Mouse (Mus musculus): ENCODE results near the gene Efna4.

GRCm38 (mm10) chr3:89346815-89347540 is 9.2 kb upstream of the Efna4 start:
- TF ChIP-seq CTCF (IDR thresholded peaks at IDR 0.05; ENCODE audit: borderline replicate concordance, control insufficient read depth, extremely low read depth, insufficient read depth, low read length, poor library complexity) (no peak), POLR2A (IDR thresholded peaks at IDR 0.05; ENCODE audit: control insufficient read depth, extremely low read depth, insufficient read depth, low read length, poor library complexity) (no peak)

All from thymus, adult 2 months (tissue).